Mouse (Mus musculus) splenic B cell, adult 2 months (primary cell): ENCODE results near the gene Ttll3.
A peak's percentile ranks its signal among the peaks of the same experiment; 100 is the strongest.

Experiments used
- DNase-seq: peaks from one replicate; pipeline ENCODE4 v3.0.0-alpha.2; 2011; ENCODE audit warnings: low read depth, low spot score
- H3K27me3 ChIP-seq: 2 replicates; pipeline ENCODE4 v1.6.1; 2012; ENCODE audit warnings: mild to moderate bottlenecking, low read length, moderate library complexity, mixed read lengths; ENCODE audit not compliant: control insufficient read depth, poor library complexity, insufficient read depth, severe bottlenecking
- H3K36me3 ChIP-seq: 2 replicates; pipeline ENCODE4 v1.6.1; 2012; ENCODE audit warnings: mild to moderate bottlenecking, low read length, moderate library complexity, mixed read lengths; ENCODE audit not compliant: control insufficient read depth, poor library complexity, insufficient read depth, severe bottlenecking

Gene Ttll3

DNA sequence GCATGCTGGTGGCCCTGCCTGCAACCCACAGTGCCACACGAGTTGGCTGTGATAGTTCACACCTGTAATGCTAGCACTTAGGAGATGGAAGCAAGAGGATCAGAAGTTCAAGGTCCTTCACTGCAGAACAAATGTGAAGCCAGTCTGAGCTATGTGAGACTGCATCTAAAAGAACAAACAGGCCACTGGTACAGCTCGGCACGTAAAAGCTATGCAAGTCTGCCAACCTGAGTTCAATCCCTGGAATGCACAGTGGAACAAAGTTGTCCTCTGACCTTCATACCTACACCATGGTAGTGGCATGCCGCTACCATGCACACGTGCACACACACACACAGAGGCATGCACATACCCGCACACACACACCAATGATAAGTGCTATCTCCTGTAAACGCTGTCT lies 35.1 kb downstream of the Ttll3 start:
- H3K36me3 ChIP-seq, result no peaks in the 10 kb centered on the region
- no peak for DNase-seq
- no peaks in the 10 kb centered on the region for H3K27me3 ChIP-seq

DNA sequence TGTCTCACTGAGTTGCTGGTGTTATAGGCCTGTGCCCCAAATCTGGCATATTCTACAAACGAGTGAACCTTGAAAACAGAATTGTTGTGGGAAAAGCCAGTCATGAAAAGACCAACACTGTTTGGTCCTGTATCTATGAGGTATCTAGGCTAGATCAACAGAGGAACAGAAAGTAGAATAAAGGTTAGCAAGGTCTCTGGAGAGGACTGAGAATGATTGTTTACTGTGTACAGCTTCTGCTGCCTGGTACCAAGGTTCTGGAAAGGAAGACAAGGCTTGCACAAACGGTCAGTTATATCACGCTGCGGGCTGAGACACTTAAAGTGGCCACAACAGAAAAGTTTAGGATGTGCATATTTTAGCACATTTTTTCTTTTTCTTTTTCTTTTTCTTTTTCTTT lies 37.6 kb downstream of the Ttll3 start:
- Histone ChIP-seq H3K36me3 (no peaks in the 10 kb centered on the region), H3K27me3 (no peaks in the 10 kb centered on the region)
- DNase-seq, result no peak

DNA sequence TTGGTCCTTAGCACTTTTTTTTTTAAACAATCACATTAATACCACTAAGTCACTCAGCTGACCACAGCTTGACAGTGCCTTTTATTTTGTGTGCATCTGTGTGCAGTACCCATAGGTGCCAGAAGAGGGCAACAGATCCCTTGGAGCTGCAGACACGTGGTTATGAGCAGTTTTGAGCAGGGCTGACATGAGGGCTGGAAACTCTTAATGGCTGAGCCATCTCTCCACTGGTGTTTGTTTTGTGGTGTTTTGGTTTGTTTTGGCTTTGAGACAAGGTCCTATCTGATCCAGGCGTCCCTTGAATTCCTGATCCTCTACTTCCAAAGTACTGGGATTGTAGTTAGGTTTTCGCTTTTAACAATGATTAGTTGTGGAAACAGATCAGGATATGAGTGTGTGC lies 38.3 kb downstream of the Ttll3 start:
- Histone ChIP-seq H3K27me3 (no peaks in the 10 kb centered on the region), H3K36me3 (no peaks in the 10 kb centered on the region)
- peak; percentile 69 for DNase-seq

DNA sequence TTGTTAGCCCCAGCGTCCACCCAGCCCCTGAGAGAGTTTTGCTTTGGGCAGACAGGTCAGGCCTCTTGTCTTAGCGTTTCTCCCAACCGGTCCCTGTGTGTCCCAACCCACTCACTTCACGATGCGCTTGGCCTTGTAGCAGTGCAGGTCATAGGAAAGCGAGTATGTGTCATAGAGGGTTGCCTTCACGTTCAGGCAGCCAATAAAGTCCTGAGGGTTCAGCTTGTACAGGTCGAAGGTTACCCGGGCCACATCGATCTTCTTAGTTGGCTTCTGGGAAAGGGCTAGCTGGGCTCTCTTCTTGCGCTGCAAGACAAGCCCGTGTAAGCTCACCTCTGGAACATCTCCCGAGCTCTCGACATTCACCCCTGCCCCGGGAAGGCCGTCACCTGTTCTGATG lies 38.9 kb downstream of the Ttll3 start:
- no peak for DNase-seq
- Histone ChIP-seq H3K27me3 (no peaks in the 10 kb centered on the region), H3K36me3 (no peaks in the 10 kb centered on the region)

DNA sequence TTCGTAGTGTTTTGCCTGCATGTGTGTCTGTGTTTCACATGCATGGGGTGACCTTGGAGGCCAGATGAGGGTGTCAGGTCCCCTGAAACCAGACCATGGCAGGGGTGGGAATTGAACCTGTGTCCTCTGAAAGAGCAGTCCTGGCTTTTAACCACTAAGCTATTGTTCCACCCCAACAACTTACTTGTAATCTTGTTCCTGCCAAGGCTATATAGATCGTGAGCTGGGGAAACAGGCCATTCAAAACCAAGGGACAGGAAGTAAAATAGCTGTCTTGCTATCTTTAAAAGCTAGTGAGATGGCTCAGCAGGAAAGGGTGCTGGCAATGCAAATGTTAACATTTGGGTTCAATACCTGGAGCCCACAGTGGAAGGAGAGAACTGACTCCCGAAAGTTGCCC lies 40.9 kb downstream of the Ttll3 start:
- no peak for DNase-seq

DNA sequence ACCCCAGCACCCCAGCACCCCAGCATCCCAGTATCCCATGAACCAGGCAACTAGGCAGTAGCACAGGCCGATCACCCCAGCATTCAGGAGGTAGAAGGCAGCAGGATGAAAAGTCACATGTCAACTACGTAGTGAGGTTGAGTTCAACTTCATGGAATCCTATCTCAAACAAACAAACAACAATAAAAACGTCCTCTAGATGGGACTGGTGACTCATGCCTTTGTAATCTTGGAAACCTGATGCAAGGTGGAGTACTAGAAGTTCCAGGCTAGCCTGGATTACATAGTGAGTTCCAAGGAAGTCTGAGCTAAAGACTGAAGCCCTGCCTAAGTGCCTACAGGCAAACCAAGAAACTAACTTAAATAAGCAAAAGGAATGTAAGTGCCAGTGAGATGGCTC lies 41.8 kb downstream of the Ttll3 start:
- Histone ChIP-seq H3K27me3 (no peaks in the 10 kb centered on the region), H3K36me3 (no peaks in the 10 kb centered on the region)
- no peak for DNase-seq

More for the DNA sequence above, 40.9 kb downstream of the Ttll3 start:
- H3K36me3 ChIP-seq, result no peaks in the 10 kb centered on the region
- no peaks in the 10 kb centered on the region for H3K27me3 ChIP-seq

DNA sequence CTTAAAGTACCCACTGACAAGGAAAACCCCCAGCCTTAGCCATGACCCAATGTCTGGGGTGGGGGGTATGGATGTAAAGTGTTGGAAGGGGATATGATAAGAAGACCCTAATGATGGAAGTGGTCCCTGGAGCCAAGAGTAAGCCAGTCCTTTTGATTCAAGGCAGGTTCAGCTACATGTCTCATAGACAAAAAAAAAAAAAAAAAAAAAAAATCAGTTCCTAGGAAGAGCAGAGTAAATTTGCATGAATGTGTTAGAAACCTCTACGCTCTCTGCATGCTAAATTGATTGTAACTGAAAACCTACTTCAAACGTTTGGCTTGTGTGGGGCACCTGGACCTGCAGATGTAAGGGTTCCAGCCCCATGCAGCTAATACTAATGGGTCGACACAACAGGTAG lies 42.7 kb downstream of the Ttll3 start:
- DNase-seq, result no peak
- no peaks in the 10 kb centered on the region for H3K27me3 ChIP-seq
- no peaks in the 10 kb centered on the region for H3K36me3 ChIP-seq

DNA sequence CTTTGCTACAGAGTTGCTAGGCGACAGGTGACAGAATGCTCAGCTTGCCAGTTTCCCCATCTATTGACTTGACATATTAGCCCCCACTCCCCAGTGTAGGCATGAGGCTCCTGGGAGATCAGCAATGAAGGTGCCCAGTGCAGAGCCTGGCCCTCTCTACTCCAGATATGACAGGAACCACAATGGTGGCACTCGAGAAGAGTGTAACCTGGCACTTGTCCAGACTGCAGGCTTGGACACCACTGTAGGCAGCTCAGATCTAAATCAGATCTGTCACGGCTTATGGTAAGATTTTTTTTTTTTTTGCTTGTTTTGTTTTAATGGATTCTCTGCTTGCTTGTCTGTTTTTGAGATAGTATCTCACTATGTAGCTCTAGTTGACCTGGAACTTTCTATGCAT lies 44.6 kb downstream of the Ttll3 start:
- H3K27me3 ChIP-seq, result no peaks in the 10 kb centered on the region
- H3K36me3 ChIP-seq, result no peaks in the 10 kb centered on the region
- no peak for DNase-seq

DNA sequence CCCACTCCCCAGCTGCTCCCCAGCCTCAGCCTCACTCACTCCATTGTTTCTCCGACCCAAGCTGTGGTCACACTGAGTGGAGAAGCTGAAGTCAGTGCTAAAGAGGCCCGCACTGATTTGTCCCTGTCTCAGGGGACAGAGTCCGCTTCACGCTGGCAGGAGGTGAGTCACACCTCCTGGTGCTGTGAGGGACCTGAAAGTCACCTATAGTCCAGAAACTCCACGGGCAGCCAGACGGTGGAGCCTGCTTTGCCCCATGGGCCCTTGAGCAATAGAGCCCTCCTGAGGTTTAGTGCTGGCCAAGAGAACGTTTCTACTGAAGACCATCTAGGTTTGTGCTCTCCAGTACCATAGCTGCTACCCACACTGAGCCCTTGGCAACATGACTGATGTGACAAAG lies 45.6 kb downstream of the Ttll3 start:
- Histone ChIP-seq H3K27me3 (no peaks in the 10 kb centered on the region), H3K36me3 (no peaks in the 10 kb centered on the region)
- no peak for DNase-seq

DNA sequence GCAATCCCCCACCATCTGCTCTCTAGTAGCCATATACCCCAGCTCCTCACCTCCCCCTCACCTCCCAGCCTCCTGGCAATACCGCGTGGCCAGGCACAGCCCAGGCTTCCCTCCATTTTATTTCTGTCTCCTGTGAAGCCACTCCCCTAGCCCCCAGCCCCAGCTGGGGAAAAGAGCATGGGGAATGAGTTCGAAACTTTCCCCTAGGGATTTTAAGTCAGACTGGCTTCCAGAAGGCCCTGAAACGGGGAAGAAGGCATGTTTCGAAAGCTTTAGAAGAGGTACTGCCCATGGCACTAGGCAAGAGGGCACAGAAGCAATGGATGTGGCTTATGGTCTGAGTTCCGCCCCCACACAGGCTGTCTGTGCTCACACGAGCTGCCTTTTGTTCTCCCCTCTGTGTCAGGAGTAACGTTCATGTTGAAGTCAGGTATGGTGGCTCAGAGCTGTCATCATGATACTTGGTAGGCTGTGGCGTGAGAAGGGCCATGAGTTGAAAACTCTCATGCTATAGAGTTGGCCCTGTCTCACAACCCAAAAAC lies 46.7 kb downstream of the Ttll3 start, which contains the start of gene Cidec:
Gene Cidec, minus strand, starts transcription at position 97 of the 542 bp plus-strand sequence.
- no peaks in the 10 kb centered on the region for H3K27me3 ChIP-seq
- H3K36me3 ChIP-seq, result no peaks in the 10 kb centered on the region
- no peak for DNase-seq

DNA sequence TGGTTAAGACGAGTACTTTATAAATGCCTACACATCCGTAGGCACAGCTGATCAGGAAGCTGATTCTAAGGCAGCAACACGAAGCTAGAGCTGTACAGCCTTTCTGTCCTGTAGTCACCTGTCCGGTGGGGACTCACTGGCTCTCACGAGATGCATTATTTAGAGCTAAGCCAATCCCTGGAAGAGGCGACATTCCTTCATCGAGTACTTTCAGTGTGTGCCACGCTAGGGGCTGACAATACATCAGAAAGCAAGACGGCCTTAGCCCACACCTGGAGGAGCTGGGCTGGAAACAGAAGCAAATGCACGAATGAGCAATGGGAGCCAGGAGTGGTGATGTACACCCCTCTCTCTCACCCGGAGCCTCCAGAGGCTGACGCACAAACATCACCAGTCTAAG lies 48.1 kb downstream of the Ttll3 start:
- H3K27me3 ChIP-seq, result no peaks in the 10 kb centered on the region
- H3K36me3 ChIP-seq, result no peaks in the 10 kb centered on the region
- DNase-seq, result no peak

DNA sequence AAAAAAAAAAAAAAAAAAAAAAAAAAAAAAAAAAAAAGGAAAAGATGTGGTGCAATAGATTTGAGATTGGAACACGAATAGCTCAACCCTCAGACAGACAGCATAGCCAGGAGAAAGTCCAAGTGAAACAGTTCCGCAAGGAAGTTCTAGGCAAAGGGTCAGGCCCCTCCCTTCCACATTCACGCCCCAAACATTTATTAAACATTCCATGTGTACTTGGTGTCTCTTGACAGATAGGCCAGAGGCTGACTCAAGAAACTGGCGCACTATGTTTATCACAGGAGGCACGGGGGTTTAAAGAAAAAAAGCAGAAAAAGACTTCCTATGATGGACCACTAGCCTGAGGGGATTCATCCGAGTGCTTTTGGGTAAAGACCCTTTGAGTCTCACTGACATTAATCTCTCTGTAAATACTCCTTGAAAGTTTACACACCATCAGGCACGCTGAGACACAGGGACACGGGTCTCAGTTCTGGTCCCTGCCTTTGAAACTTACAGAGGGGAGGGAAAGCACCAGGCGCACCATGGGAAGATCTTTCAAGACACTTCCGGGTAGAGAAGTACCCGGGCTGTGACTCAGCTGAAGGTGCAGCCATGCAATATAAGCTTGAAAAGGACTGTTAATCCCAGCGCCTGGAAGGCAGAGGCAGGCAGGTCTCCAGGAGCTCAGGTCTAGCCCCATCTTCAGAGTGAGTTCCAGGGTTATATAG lies 49.8 kb downstream of the Ttll3 start:
- Histone ChIP-seq H3K36me3 (no peaks in the 10 kb centered on the region), H3K27me3 (no peaks in the 10 kb centered on the region)
- no peak for DNase-seq

DNA sequence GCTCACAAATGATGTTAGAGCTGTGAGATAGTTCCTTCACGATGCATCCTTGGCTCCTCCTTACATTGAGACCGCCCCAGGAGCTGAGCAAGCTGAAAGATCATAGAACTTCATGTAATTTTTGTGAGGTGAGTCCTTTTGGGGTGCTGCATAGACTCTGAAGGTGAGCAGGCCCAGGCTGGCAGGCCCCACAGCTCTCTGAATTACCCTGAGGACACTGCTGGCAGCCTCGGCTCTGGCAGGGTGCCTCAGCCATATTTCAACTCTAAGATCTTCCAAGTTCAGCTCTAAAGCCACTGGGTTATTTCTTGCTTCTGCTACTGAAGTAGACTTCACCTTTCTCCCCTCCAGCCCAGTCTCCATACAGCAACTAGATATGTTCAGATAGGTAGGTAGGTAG lies 51.6 kb downstream of the Ttll3 start:
- H3K36me3 ChIP-seq, result no peaks in the 10 kb centered on the region
- no peak for DNase-seq
- H3K27me3 ChIP-seq, result no peaks in the 10 kb centered on the region

DNA sequence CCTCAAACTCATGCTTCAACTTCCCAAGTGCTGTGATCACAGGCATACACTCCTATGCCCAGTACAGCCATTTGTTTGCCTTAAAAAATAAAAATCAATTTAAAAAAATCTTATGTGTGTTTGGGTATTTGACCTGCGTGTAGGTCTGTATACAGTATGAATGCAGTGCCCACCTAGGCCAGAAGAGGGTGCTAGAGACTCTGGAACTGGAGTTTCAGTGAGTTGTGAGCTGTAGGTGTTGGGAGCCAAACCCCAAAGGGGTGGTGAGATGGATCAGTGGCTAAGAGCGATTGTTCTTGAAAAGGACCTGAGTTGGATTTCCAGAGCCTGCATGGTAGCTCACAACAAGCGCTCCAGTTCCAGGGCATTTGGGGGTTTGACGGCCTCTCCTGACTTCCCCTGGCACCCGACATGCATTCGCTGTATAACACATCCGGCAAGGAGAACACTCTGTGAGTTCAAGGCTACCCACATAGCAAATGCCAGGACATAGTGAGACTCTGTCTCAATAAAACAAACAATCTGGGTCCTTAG lies 52.2 kb downstream of the Ttll3 start:
- no peaks in the 10 kb centered on the region for H3K36me3 ChIP-seq
- no peaks in the 10 kb centered on the region for H3K27me3 ChIP-seq
- DNase-seq, result peak; percentile 91

DNA sequence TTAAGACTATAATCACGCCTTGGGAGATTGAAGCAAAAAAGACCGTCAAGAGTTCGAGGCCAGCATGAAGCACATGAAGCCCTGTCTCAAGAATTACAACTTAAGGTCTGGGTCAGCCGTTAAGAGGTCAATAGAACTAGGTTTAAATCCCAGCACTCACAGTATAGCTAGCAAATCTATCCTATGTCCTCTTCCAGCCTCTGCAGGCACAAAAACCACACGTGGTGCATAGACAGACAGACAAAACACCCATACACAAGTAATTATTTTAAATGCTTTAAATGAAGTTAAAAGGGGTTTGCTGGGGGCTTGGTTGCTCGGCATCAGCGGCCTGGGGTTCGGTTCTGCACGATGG lies 53.0 kb downstream of the Ttll3 start:
- no peaks in the 10 kb centered on the region for H3K27me3 ChIP-seq
- DNase-seq, result no peak
- no peaks in the 10 kb centered on the region; the same call in 1 of the 2 replicates for H3K36me3 ChIP-seq
